Mouse (Mus musculus) thymus, adult 2 months (tissue): ENCODE results near the gene Eda. TPM values are rescaled to one million over a fixed set of nuclear protein-coding genes. Genes with fewer than 3 reads are reported as not detected.
A peak's percentile ranks its signal among the peaks of the same experiment; 100 is the strongest.

Experiments used
- DNase-seq: peaks from one replicate; pipeline ENCODE4 v3.0.0; 2021
- H3K27ac ChIP-seq: fragments of 200-500 bp; 2 replicates; pipeline ENCODE4 v1.5.1; 2012; ENCODE audit warnings: low read length, control low read depth; ENCODE audit not compliant: control insufficient read depth, insufficient read depth
- H3K27me3 ChIP-seq: fragments of 200-500 bp; 2 replicates; pipeline ENCODE4 v1.6.1; 2012; ENCODE audit warnings: mild to moderate bottlenecking, low read length, moderate library complexity, mixed read lengths; ENCODE audit not compliant: control insufficient read depth, insufficient read depth
- H3K36me3 ChIP-seq: fragments of 200-500 bp; 2 replicates; pipeline ENCODE4 v1.6.1; 2012; ENCODE audit warnings: mild to moderate bottlenecking, low read length, moderate library complexity; ENCODE audit not compliant: control insufficient read depth, insufficient read depth
- H3K4me1 ChIP-seq: fragments of 200-500 bp; replicated peaks from 2 replicates; pipeline ENCODE4 v1.6.1; 2012; ENCODE audit warnings: low read length; ENCODE audit not compliant: control insufficient read depth, insufficient read depth
- H3K4me3 ChIP-seq: fragments of 200-500 bp; 2 replicates; pipeline ENCODE4 v1.5.1; 2012; ENCODE audit warnings: mild to moderate bottlenecking, low read length, control low read depth, moderate library complexity; ENCODE audit not compliant: control insufficient read depth, insufficient read depth
- CTCF ChIP-seq: fragments of 200-500 bp; IDR thresholded peaks from 2 replicates; pipeline ENCODE4 v1.5.1; 2012; ENCODE audit warnings: mild to moderate bottlenecking, control low read depth, low read length, moderate library complexity, borderline replicate concordance; ENCODE audit not compliant: control insufficient read depth, poor library complexity, insufficient read depth; ENCODE audit errors: extremely low read depth
- POLR2A ChIP-seq: fragments of 200-500 bp; IDR thresholded peaks from 2 replicates; pipeline ENCODE4 v1.6.1; 2012; ENCODE audit warnings: mild to moderate bottlenecking, low read length, control low read depth, moderate library complexity; ENCODE audit not compliant: control insufficient read depth, poor library complexity, insufficient read depth; ENCODE audit errors: extremely low read depth
- WGBS: fragments of 180-500 bp; shearing (Covaris S2); methylation state at CpG from one replicate; pipeline ENCODE4 v1.1.7; 2018; 5-methylcytosine and 5-hydroxymethylcytosine counted together
- polyA plus RNA-seq: library from polyadenylated mRNA; depleted of rRNA; stranded (reverse); fragments of >200 nt; gene quantifications from 2 replicates; pipeline ENCODE4 v1.2.3, GENCODE M21; 2012

The Eda gene
- polyA plus RNA-seq, 1 experiment, result 0.54 TPM

- Histone ChIP-seq H3K4me1 (no peaks in the 10 kb centered on the region), H3K27me3 (no peaks in the 10 kb centered on the region), H3K36me3 (no peaks in the 10 kb centered on the region), H3K4me3 (no peak overlapping the region), H3K27ac (no peak overlapping the region)
- 9% methylated on average over 2 of the region's 2 CpGs for WGBS
- TF ChIP-seq POLR2A (no peak), CTCF (no peak)
- DNase-seq, result no peak
Measured at GRCm38 (mm10) chrX:100340687-100341086, 365.3 kb downstream of the Eda start.

GRCm38 (mm10) chrX:100344433-100344832 lies 369.0 kb downstream of the Eda start:
- Histone ChIP-seq H3K4me3 (no peak overlapping the region), H3K27ac (no peak overlapping the region), H3K36me3 (no peaks in the 10 kb centered on the region), H3K4me1 (no peaks in the 10 kb centered on the region), H3K27me3 (no peaks in the 10 kb centered on the region)
- WGBS, result 89% methylated on average over 2 of the region's 2 CpGs
- no peak for DNase-seq
- TF ChIP-seq CTCF (no peak), POLR2A (no peak)

- no peak for DNase-seq
- Histone ChIP-seq H3K4me1 (no peaks in the 10 kb centered on the region), H3K27ac (no peak overlapping the region), H3K36me3 (no peaks in the 10 kb centered on the region), H3K27me3 (no peaks in the 10 kb centered on the region), H3K4me3 (no peak overlapping the region)
- 90% methylated on average over 2 of the region's 2 CpGs for WGBS
- TF ChIP-seq CTCF (no peak), POLR2A (no peak)
Measured at GRCm38 (mm10) chrX:100356974-100357373, 381.6 kb downstream of the Eda start.

- 100% methylated on average over 1 of the region's 1 CpGs for WGBS
- TF ChIP-seq CTCF, result no peak
- no peak for TF ChIP-seq POLR2A
- Histone ChIP-seq H3K36me3 (no peaks in the 10 kb centered on the region), H3K4me1 (no peaks in the 10 kb centered on the region), H3K4me3 (no peak overlapping the region), H3K27ac (no peak overlapping the region), H3K27me3 (no peaks in the 10 kb centered on the region)
- no peak for DNase-seq
Measured at GRCm38 (mm10) chrX:100389887-100390286, 414.5 kb downstream of the Eda start.

- no peaks in the 10 kb centered on the region for H3K36me3 ChIP-seq
- DNase-seq, result peak; percentile 1
- H3K27me3 ChIP-seq, result no peaks in the 10 kb centered on the region
- H3K27ac ChIP-seq, result no peak overlapping the region
- 29% methylated on average over 6 of the region's 6 CpGs for WGBS
- no peaks in the 10 kb centered on the region for H3K4me1 ChIP-seq
- no peak for TF ChIP-seq POLR2A
- TF ChIP-seq CTCF, result no peak
- no peak overlapping the region for H3K4me3 ChIP-seq
Measured at GRCm38 (mm10) chrX:100392304-100392703, 416.9 kb downstream of the Eda start.

- no peak overlapping the region for H3K4me3 ChIP-seq
- no peak for DNase-seq
- H3K27me3 ChIP-seq, result no peaks in the 10 kb centered on the region
- 81% methylated on average over 7 of the region's 7 CpGs for WGBS
- no peak overlapping the region for H3K27ac ChIP-seq
- no peaks in the 10 kb centered on the region for H3K4me1 ChIP-seq
- TF ChIP-seq POLR2A, result no peak
- TF ChIP-seq CTCF, result no peak
- no peaks in the 10 kb centered on the region for H3K36me3 ChIP-seq
Measured at GRCm38 (mm10) chrX:100394223-100394861, 418.9 kb downstream of the Eda start.

GRCm38 (mm10) chrX:100395026-100395425 lies 419.6 kb downstream of the Eda start:
- no peaks in the 10 kb centered on the region for H3K27me3 ChIP-seq
- no peak for DNase-seq
- no peaks in the 10 kb centered on the region for H3K4me1 ChIP-seq
- H3K36me3 ChIP-seq, result no peaks in the 10 kb centered on the region
- no peak for TF ChIP-seq CTCF
- no peak for TF ChIP-seq POLR2A
- no peak overlapping the region for H3K27ac ChIP-seq
- no peak overlapping the region for H3K4me3 ChIP-seq
- 80% methylated on average over 8 of the region's 8 CpGs for WGBS
